Mouse (Mus musculus): ENCODE measurements around the gene Crebbp.
"Not testable (repeated sequence)": the region's sequence is repeated elsewhere in the genome, so short reads cannot be mapped to it uniquely, and the experiment has no call there.

Crebbp gene
- long read RNA-seq, experiment 1, partial matches to known transcripts = 4 of 15 reads
- long read RNA-seq, experiment 1, other reads (novel, unspliced or antisense) = 11 of 15 reads
- long read RNA-seq, experiment 2, partial matches to known transcripts = 9 of 25 reads
- long read RNA-seq, experiment 2, other reads (novel, unspliced or antisense) = 16 of 25 reads

DNA sequence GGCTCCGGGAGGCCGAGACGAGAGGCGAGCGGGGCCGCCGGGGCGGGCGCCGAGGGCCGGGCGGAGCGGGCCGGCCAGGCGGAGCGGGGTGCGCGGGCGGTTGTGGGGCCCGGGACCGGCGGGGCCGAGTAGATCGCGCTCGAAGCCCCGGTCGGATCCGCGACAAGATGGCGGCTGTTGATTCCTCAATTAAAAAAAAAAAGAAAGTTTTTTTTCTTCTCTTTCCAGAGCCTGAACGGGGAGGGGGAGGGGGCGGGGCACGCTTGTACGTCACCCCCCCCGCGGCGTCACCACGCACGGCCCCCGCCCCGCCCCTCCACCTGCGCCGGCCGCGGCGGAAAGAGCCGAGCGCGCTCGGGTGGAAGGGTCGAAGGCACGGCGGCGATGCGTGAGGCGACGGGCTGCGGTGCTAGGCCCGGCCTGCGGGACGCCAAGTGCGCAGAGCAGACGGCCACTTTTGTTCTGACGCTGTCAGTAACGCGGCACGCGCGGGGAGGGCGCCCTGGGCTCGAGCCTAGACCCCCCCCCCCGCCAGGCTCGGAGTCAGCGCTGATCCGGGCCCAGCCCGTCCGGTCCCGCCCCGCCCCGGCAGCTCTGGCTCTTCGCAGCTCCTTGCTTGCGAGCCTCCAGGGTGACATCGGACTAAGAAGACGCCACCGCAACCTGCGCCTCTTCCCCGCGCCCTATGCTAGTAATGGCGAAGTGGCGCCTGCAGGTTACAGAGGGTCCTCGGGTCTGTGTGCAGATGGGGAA, at the start of gene Crebbp:
TSS of gene Crebbp (minus strand) at position 199 of the 753 bp plus-strand sequence.
- intact Hi-C loops (cut with DNase I) = loop anchor here (5.0 kb wide), 1 partner anchor 132 kb away; no protein-coding TSS in a partner anchor

DNA sequence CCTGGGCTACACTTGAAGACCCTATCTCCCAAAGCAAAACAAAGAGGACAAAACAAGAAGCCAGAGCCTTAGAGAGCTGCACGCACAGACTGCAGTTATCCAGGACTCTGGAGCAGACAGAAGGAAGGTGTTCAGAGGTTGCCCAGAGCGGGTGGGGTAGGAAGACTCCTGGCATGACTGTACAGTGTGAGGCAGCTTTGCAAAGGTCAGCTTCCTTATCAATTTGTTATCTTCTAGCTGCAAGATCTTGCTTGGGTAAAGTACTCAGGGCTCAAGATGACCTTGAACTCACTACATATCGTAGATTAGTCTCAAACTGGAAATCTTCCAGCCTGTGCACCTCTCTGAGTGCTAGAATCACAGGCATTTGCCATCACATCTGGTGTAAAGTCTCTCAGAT, 49.7 kb upstream of the Crebbp start:
- intact Hi-C loops (cut with DNase I) = no loop called here

DNA sequence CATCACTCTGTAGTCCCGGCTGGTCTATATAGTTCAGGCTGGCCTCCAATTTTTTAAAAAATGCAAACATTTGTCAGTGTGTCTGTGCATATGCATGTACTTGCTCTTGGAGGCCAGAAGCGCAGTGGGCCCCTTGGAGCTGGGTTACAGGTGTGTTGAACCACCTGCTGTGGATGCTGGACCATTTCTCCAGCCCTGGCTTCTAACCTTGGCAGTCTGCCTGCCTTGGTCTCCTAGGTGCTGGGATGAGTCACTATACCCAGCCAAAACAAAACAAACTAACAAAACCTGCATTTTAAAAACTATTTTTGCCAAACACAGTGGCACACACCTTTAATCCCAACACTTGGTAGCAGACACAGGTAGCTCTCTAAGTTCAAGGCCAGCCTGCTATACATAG, 43.7 kb upstream of the Crebbp start:
- intact Hi-C loops (cut with DNase I) = no loop called here

DNA sequence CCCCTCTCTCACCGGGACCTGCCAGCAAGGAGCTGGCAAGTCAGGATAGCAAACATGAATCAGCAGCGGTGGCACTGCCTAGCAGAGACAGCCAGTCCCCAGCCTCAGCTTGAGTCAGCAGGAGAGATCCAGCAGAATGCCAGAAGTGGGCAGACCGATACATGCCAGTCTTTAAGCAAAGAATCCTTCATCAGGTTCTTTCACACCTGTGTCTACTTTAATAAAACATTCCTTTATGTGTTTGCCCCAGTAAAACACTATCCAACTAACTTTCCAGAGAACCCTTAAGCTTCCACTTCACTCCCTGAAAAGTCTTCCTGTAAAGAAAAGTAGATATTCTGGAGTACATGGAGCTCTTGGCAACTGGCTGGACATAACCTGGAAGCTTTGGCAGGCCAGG, 35.0 kb upstream of the Crebbp start:
- intact Hi-C loops (cut with DNase I) = no loop called here

DNA sequence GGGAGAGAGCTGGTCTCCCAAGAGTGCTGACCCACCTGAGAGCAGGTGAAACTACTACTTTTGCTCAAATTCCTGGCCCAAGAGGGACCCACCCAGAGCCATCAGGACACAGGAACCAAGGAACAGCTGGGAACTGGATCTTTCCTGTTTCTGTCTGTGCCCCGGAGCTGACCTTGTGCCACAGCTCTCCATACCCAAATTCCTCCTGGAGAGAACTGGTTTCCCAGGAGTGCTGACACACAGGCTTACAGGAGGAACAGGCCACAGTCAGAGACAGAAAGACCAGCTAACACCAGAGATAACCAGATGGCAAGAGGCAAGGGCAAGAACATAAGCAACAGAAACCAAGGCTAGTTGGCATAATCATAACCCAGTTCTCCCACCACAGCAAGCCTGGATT, 31.4 kb upstream of the Crebbp start:
- intact Hi-C loops (cut with DNase I) = not testable (repeated sequence)

DNA sequence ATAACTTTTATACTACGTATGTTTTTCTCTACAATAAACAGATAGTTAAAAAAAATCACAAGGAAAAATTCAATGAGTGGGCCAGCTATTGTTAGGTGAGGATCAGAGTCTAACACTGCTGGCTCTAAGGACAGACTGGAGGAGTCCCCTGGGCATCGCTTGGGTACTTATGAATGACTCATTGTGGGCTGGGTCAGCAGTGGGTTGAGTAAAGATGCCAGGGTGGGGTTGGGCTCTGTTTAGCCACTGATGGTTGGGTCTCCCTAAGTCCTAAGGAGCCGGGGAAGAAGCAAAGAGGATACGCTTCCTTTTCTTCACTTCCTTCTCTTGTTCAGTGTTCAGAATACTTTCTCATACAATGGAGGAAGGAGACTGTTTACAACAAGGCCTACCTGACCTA, 22.3 kb upstream of the Crebbp start:
- intact Hi-C loops (cut with DNase I) = no loop called here

DNA sequence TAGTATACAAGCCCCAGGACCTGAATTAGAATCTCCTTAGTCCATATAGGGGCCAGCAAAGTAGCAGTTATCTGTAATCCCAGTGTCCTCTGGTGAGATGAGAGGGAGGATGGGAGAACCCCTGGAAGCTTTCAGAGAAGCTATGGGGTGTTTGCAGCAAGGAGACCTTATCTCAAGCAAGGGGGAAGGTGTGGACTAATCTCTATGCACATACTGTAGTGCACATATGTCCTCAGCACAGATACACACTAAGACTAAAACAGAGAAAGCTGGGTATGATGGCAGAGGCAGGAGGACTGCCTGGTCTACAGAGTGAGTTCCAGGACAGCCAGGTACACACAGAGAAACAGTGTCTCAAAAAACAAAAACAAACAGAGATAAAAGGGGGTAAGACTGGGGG, 21.8 kb upstream of the Crebbp start:
- intact Hi-C loops (cut with DNase I) = no loop called here

DNA sequence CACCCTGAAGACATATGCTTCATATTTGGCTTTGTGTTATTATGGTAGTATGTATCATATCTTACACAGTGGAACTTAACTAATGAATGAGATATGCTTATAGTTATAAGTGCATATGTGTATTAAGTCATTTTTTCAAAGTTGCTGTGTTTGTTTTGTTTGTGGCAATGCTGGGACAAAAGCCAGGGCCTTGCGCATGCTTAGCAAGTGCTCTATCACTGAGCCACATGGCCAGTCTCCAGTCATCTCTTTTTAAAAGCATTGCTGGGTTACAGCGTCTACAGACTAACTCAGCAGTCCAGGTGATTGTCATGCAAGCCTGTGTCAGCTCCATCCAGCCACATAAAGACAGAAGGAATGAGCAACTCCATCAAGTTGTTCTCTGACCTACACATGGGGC, 12.0 kb upstream of the Crebbp start:
- intact Hi-C loops (cut with DNase I) = no loop called here

DNA sequence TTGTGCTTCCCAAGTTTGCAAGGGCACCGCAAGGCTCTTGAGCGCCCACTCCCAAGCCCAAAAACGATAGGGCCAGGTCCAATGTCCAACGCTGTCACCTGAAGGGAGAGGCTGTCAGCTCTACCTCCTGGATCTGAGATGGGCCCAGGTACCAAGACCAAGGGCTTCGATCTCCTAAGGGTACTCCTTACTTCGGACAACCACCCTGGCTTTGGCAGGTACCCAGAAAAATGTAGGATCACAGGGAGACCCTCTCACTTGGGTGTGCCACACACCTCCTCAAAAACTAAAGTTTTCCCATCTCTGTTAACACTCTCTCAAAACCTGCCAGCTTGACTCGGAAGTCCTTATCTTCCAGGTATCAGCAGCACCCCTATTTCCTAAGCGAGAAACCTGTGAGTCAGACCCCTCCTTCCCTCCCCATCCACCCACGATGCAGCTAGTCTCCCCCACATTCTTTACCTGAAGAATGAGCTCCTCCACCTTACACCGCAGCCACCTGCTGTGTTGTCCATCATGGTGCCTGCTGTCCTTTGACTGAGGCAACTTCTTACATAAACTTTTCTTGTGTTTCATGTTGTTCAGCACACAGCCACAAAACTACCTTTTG, 939 bp upstream of the Crebbp start:
- intact Hi-C loops (cut with DNase I) = loop anchor here (5.0 kb wide), 1 partner anchor 132 kb away; no protein-coding TSS in a partner anchor

DNA sequence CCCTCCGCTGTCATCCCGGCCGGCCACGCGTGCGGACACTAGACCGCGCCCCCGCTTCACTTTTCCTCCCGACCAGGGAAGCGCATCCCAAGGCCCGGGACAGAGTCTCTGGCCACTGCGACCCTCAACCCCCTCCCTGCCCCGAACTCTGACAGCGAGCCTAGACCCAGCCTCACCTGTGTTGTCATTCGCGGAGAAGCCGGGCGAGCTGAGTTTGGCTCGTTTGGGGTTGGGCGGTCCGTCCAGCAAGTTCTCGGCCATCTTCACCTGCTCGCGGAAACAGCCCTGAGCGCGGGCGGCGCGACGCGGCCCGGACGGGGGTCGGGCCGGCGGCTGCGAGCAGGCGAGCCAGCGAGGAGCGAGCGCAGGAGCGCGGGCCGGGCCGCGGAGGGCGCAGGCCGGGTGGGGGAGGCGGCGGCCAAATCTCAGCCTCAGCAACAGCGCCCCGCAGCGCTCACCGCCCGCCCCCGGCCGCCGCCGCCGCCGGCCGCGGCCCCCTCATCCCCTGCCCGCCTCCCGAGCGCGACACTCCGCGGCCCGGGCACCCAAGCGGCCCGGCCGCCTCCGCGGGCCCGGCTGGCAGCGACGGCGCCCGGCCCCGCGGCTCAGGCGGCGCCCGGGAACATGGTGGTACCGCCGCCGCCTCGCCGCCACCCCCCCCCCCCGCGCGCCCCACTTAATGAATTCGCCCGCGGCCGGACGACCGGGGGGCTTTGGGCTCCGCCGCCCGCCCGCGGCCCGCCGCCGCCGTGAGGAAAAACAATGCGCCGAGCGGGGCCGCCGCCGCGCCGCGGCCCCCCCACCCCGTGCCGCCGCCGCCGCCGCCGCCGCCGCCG, 616 bp downstream of the Crebbp start:
- intact Hi-C loops (cut with DNase I) = loop anchor here (5.0 kb wide), 1 partner anchor 131 kb away; no protein-coding TSS in a partner anchor

DNA sequence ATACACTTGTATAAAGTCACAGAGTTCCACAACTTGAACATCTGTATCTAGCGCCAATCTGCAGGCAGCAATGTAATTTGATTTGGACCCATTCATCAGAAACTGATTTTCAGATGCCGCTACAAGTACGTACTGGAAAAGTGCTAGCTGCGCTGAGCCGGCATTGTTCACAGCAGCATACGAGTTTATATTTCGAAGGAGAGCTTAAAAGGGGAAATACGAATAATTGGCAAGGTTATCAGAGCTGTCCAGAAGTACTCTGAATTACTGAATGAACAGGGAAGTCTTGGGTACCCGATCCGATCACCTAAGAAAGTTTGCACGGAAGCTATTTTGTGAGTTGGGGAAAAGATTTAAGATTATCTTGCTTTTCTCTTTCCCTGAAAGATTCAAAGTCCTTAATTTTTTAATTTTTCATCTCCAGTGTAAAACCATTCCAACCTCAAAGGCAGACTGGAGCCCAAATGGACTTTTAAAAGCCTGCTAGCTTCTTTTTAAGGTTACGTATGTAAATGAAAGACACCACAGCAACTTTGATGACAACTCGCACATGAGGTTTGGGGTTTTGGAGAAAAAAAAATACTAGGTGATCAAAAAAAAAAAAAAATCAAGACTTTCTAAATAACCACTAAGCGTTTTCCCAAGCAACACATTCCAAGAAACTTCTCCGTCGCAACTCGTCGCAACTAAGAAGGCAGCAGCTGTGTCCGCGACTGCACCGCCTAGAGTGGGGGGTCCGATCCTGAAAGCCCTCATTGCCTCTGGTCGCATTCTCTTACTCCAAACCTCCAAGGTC, 1.4 kb downstream of the Crebbp start:
- intact Hi-C loops (cut with DNase I) = loop anchor here (5.0 kb wide), 1 partner anchor 130 kb away; no protein-coding TSS in a partner anchor

DNA sequence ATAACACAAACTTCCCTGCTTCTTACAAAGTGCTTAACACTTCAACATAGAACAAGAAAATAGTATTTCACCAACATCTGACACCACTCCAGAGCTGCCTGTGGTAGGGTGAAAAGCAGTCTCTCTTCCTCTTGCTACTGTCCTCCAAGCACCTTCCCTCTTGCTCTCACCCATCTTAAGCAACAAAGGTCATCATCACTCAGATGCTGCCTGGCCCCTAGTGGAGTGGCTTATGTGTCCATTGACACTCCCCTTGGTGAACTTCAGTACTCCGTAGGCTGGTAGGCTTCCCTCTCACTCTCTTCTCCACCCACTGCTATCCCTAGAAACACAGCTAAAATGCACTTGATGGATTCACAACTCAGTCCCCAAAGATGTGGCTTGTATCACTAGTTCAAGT, 3.5 kb downstream of the Crebbp start:
- intact Hi-C loops (cut with DNase I) = loop anchor here (5.0 kb wide), 1 partner anchor 128 kb away; no protein-coding TSS in a partner anchor

DNA sequence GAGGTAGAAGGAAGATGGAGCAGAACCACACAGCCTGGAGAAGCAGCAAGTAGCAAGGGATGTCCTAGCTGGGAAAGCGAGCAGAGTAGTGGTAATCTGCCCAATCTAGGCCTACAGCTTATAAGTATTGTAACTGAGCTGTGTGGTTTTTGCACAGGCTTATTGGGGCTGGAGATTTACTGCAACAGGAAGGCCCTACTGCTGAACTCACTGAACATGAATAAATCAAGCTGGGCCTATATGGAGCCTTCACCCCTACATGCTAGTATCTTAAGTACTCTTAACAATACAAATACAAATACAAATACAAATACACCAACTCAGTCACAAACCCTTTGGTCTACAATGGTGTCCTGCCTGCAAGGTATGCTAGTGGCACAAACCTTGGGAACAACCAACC, 10.2 kb downstream of the Crebbp start:
- intact Hi-C loops (cut with DNase I) = no loop called here

DNA sequence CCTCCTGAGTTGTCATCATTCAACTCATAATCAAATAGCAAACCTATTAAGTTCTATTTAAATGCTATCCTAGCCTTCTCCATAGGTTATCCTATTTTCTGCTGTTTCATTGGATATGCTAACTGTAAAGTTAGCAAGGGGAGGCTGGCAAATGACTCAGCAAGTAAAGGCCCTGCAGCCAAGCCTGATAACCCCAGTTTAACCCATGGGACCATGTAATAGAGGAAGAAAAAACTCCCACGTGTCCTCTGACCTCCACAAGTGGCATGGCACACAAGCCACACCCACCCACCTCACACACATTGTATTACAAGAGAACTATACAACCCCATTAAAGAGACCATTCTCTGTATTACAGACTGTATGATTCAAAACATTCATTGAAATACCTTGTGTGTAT, 13.8 kb downstream of the Crebbp start:
- intact Hi-C loops (cut with DNase I) = no loop called here

DNA sequence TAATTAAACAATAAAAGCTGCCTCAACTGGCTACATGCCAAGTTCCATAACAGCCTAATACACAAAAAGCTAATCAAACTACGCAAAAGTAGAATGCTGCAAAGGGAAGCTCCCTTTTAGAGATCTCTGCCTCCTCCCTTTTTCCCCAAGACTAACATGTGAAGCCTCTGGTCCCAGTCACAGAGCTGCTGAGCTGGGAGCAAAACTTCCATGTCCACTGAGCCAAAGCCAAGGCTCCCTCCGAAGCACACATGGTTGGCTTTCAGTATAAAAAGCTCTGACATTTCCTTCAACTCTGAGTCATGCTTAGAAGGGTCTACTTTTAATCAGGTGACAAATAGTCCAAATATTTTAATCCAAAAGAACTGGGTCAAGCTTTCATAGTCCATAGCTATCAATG, 14.2 kb downstream of the Crebbp start:
- intact Hi-C loops (cut with DNase I) = no loop called here

DNA sequence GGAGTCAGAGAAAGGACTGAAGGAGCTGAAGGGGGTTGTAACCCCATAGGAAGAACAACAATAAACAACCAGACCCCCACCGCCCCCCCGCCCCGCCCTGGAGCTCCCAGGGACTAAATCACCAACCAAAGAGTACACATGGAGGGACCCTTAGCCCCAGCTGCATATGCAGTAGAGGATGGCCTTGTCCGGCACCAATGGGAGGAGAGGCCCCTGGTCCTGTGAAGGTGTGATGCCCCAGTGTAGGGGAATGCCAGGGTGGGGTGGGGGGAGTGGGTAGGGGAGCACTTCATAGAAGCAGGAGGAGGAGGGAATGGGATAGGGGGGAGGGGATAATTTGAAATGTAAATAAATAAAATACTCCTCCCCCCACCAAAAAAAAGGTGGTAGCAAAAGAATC, 15.8 kb downstream of the Crebbp start:
- intact Hi-C loops (cut with DNase I) = no loop called here

DNA sequence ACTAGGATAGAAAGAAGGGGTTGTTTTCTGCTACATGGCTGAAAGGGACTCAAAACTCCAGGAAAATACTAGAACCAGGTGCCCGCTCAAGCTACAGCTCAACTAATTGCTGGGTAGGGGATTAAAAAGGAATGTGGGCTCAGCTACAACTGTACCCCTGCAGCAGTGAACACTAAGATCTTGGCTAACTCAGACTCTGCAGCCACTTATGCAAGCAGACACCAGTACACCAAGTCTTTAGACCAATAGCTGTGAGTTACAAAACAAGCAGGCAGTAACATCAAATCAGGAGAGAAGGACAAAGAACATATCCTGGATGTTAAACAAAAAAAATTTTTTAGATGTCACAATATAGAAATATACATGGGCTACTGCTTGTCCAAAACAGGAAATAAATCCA, 23.6 kb downstream of the Crebbp start:
- intact Hi-C loops (cut with DNase I) = no loop called here

DNA sequence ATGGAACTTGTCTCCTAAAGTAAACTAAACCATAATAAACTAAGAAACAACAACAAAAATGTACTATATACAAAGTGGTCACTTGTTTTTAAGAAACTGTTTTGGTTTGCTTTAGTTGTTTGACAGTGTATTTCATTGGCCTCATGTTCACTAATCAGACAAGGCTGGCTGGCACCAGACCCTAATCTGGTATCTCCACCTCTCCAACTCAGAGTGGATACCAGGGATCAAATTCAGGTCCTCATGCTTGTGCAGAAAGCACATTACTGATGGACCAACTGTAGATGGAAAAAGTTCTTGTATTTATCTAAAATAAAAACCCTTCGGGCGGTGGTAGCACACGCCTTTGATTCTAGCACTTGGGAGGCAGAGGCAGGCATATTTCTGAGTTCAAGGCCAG, 38.7 kb downstream of the Crebbp start:
- intact Hi-C loops (cut with DNase I) = no loop called here

DNA sequence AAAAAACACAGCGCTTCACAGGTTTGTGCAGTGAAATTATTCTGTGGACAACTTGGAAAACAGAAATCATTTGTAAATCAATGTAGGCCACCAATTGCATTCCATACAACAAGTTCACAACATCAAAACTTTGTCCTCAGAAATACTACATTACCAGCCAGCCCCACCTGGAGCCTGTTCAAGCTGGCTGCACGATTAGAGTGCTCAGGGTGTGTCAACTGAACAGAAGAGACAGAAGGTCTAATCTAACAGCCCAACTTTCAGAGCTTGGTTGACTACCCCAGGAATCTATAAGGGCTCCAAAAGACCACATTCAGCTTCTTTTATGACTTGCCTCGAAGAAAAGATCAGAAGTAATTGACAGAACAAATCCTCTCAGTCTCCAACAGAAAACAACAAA, 44.3 kb downstream of the Crebbp start:
- intact Hi-C loops (cut with DNase I) = no loop called here

DNA sequence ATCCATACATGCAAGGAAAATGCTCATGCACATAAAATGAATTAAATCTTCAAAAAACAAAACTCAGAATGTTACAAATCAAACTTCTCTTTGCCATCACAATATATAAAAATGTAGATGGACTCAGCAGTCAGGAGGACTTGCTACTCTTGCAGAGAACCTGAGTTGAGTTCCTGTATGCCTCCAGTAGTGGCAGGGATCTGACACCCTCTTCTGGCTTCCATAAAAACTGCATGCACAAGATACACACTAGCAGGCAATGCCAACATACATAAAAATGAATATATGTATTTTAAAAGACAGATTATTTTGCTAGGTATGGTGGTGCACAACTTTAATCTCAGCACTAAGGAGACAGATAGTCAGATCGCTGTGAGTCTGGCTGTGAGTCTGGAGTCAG, 45.3 kb downstream of the Crebbp start:
- intact Hi-C loops (cut with DNase I) = no loop called here

DNA sequence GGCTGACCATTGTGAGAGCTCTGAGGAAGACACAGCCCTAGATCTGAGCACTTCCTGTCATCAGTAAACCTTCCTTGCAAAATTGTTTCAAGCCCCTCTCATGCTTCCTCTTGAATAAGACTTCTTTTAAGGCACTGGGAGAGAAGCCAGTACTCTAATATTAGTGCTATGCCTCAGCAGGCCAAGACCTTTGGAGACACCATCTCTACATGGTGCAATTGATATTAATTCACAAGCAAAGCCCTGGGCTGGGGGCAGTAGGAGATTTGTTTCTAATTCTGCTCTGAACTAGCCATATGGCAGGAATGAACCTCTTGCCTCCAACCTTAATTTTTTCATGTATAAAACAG, 52.9 kb downstream of the Crebbp start:
- intact Hi-C loops (cut with DNase I) = no loop called here
